31 mouse cellular contexts compared by ENCODE assay signal in genomic region chr10:24828136-24828535, GRCm38 (mm10). TPM values are rescaled to one million over a fixed set of nuclear protein-coding genes. Genes with fewer than 3 reads are reported as not detected.
DNase-seq lines count a peak whose midpoint lies in the region; ATAC-seq and TF ChIP-seq lines count a peak whose summit lies in the region.
"Had no signal": no experiment of that assay in that cellular context is flagged by ENCODE, and none has a peak within 500 bp of the region (broad histone marks: within the 10 kb centered on the region; RNA-seq: fewer than 3 reads in every experiment).

No protein-coding gene starts in this region.

- H3K9me3 ChIP-seq in intestine, embryonic 16.5 days (ENCODE audit: control insufficient read depth, low read length): no peaks in the 10 kb centered on the region
- no peaks in the 10 kb centered on the region for H3K9me3 ChIP-seq in intestine, embryonic 15.5 days
- no peaks in the 10 kb centered on the region for H3K9me3 ChIP-seq in liver, embryonic 12.5 days (replicated peaks)
- H3K9me3 ChIP-seq in liver, postnatal 0 days (ENCODE audit: low read length): no peaks in the 10 kb centered on the region
- H3K9me3 ChIP-seq: embryonic facial prominence, embryonic 13.5 days; forebrain, embryonic 13.5 days; hindbrain, embryonic 13.5 days; limb, embryonic 13.5 days had no signal

- no peak overlapping the region for H3K4me3 ChIP-seq in intestine, embryonic 16.5 days (ENCODE audit: low read length)
- no peak overlapping the region for H3K4me3 ChIP-seq in intestine, embryonic 15.5 days (replicated peaks)
- no peak overlapping the region for H3K4me3 ChIP-seq in liver, embryonic 12.5 days
- H3K4me3 ChIP-seq in liver, postnatal 0 days (ENCODE audit: low read depth, low read length): no peak overlapping the region
- no peak overlapping the region for H3K4me3 ChIP-seq in gastrocnemius, adult 2 months
- H3K4me3 ChIP-seq: embryonic facial prominence, embryonic 13.5 days; forebrain, embryonic 13.5 days; hindbrain, embryonic 13.5 days; left cerebral cortex, adult 2 months; limb, embryonic 13.5 days had no signal

- H3K4me1 ChIP-seq in intestine, embryonic 16.5 days (ENCODE audit: control insufficient read depth, insufficient read depth, low read length): peaks cover 9% of the 10 kb centered on the region; the same call in 1 of the 2 replicates
- peaks cover 5% of the 10 kb centered on the region; the same call in 1 of the 2 replicates for H3K4me1 ChIP-seq in intestine, embryonic 15.5 days (replicated peaks)
- H3K4me1 ChIP-seq in liver, embryonic 12.5 days: peaks cover 69% of the 10 kb centered on the region
- peaks cover 5% of the 10 kb centered on the region; the same call in 1 of the 2 replicates for H3K4me1 ChIP-seq in liver, postnatal 0 days (ENCODE audit: insufficient read depth)
- H3K4me1 ChIP-seq: hindbrain, embryonic 13.5 days had no signal

- no peak for TF ChIP-seq CTCF in liver, postnatal 0 days (IDR thresholded peaks at IDR 0.05; ENCODE audit: low read depth)
- TF ChIP-seq CTCF in gastrocnemius, adult 2 months (IDR thresholded peaks at IDR 0.05): no peak

- intact Hi-C loops in gastrocnemius, adult 2 months (cut with DNase I): no loop called here

- no peak overlapping the region for H3K4me2 ChIP-seq in intestine, embryonic 16.5 days (ENCODE audit: low read depth, low read length)
- no peak overlapping the region for H3K4me2 ChIP-seq in intestine, embryonic 15.5 days (replicated peaks)
- peak overlapping the region; percentile 46 for H3K4me2 ChIP-seq in liver, embryonic 12.5 days
- no peak overlapping the region for H3K4me2 ChIP-seq in liver, postnatal 0 days (ENCODE audit: low read depth, low read length)
- H3K4me2 ChIP-seq: embryonic facial prominence, embryonic 13.5 days; forebrain, embryonic 13.5 days; heart, embryonic 11.5 days; hindbrain, embryonic 13.5 days; limb, embryonic 13.5 days had no signal

- H3K9ac ChIP-seq in intestine, embryonic 16.5 days (ENCODE audit: low read depth, low read length): no peak overlapping the region
- no peak overlapping the region for H3K9ac ChIP-seq in intestine, embryonic 15.5 days
- no peak overlapping the region for H3K9ac ChIP-seq in liver, embryonic 12.5 days
- no peak overlapping the region for H3K9ac ChIP-seq in liver, postnatal 0 days (replicated peaks)
- H3K9ac ChIP-seq: embryonic facial prominence, embryonic 13.5 days; forebrain, embryonic 13.5 days; hindbrain, embryonic 13.5 days; limb, embryonic 13.5 days had no signal

- H3K27me3 ChIP-seq in intestine, embryonic 16.5 days (replicated peaks; ENCODE audit: control insufficient read depth, insufficient read depth, low read length): no peaks in the 10 kb centered on the region
- no peaks in the 10 kb centered on the region for H3K27me3 ChIP-seq in intestine, embryonic 15.5 days (replicated peaks)
- H3K27me3 ChIP-seq in liver, embryonic 12.5 days (replicated peaks): no peaks in the 10 kb centered on the region
- H3K27me3 ChIP-seq in liver, postnatal 0 days (ENCODE audit: insufficient read depth, low read length): no peaks in the 10 kb centered on the region
- H3K27me3 ChIP-seq: CH12.LX; embryonic facial prominence, embryonic 13.5 days; forebrain, embryonic 13.5 days; hindbrain, embryonic 13.5 days; limb, embryonic 13.5 days had no signal

- WGBS in intestine, embryonic 16.5 days: 87% methylated on average over 4 of the region's 4 CpGs
- 90% methylated on average over 4 of the region's 4 CpGs for WGBS in intestine, embryonic 15.5 days
- WGBS in liver, embryonic 12.5 days (ENCODE audit: insufficient replicate concordance): 59% methylated on average over 4 of the region's 4 CpGs
- 74% methylated on average over 4 of the region's 4 CpGs for WGBS in liver, postnatal 0 days (ENCODE audit: insufficient replicate concordance)

- H3K36me3 ChIP-seq in intestine, embryonic 16.5 days (ENCODE audit: control insufficient read depth, insufficient read depth, low read length): no peaks in the 10 kb centered on the region
- H3K36me3 ChIP-seq in intestine, embryonic 15.5 days: no peaks in the 10 kb centered on the region
- H3K36me3 ChIP-seq in liver, embryonic 12.5 days: no peaks in the 10 kb centered on the region
- H3K36me3 ChIP-seq in liver, postnatal 0 days (replicated peaks; ENCODE audit: insufficient read depth, low read length): no peaks in the 10 kb centered on the region
- H3K36me3 ChIP-seq: embryonic facial prominence, embryonic 13.5 days; hindbrain, embryonic 13.5 days; limb, embryonic 13.5 days had no signal

- no peak for DNase-seq in liver, postnatal 0 days
- no peak for DNase-seq in thymus, postnatal 10 days (ENCODE audit: low spot score in 2 of 2)
- no peak for DNase-seq in gastrocnemius, adult 2 months
- DNase-seq: adrenal gland, postnatal 10 days; cerebellum, adult 18-20 months; cerebellum, postnatal 10 days; gastrocnemius, postnatal 14 days; heart, adult 18-20 months; heart, postnatal 36 days; kidney, adult 11 months; kidney, postnatal 14 days; lung, adult 2 months; lung, postnatal 10 days; midbrain, embryonic 14.5 days; retina, postnatal 1 day; right cerebral cortex, postnatal 14 days; thymus, postnatal 14 days had no signal

- H3K27ac ChIP-seq in intestine, embryonic 16.5 days (ENCODE audit: low read length): no peak overlapping the region
- H3K27ac ChIP-seq in intestine, embryonic 15.5 days: no peak overlapping the region
- H3K27ac ChIP-seq in liver, embryonic 12.5 days: peak overlapping the region; percentile 74
- no peak overlapping the region for H3K27ac ChIP-seq in liver, postnatal 0 days (ENCODE audit: low read depth)
- H3K27ac ChIP-seq in gastrocnemius, adult 2 months: no peak overlapping the region
- H3K27ac ChIP-seq: embryonic facial prominence, embryonic 13.5 days; forebrain, embryonic 13.5 days; hindbrain, embryonic 13.5 days; left cerebral cortex, adult 2 months; limb, embryonic 13.5 days; macrophage had no signal

- TF ChIP-seq EP300 in liver, postnatal 0 days (IDR thresholded peaks at IDR 0.05; ENCODE audit: low read depth): no peak

- 0 out of 2 replicates have a peak, but pooled peaks have one; percentile 23 for ATAC-seq in intestine, embryonic 16.5 days
- ATAC-seq in intestine, embryonic 15.5 days: no peak
- peak; percentile 84 for ATAC-seq in erythroblast, adult 5-6 weeks (replicated peaks; ENCODE audit: low FRiP score, poor library complexity, severe bottlenecking)
- peak; percentile 89 for ATAC-seq in liver, embryonic 12.5 days
- peak; percentile 66 for ATAC-seq in liver, postnatal 0 days
- ATAC-seq: activated CD4-positive, CD25-positive, alpha-beta regulatory T cell, adult 4 months; forebrain, embryonic 13.5 days had no signal

RNA-seq across cellular contexts. Expression of gene Enpp3, which starts 14.5 kb away (rescaled TPM):
- polyA plus RNA-seq in intestine, embryonic 16.5 days (2015; fragmentation: Nextera tagmentation; extraction: Ambion mirVana): 25.1 and 38.5 TPM in 2 replicates
- polyA plus RNA-seq in intestine, embryonic 15.5 days (2015; fragmentation: Nextera tagmentation; extraction: Ambion mirVana): 13.1 and 14.7 TPM in 2 replicates
- 2.1 TPM in 1 of 2 replicates, not detected in the other for total RNA-seq in erythroblast, adult 5-6 weeks (2015; ENCODE audit: low replicate concordance)
- total RNA-seq in erythroblast, adult 5-6 weeks (2017; ENCODE audit: low replicate concordance): 0.85 and 1.3 TPM in 2 replicates
- 1.3 and 2.1 TPM in 2 replicates for polyA plus RNA-seq in liver, embryonic 12.5 days (2016; fragmentation: Nextera tagmentation; extraction: Ambion mirVana)
- 4.9 and 5.2 TPM in 2 replicates for polyA plus RNA-seq in liver, postnatal 0 days (2015; fragmentation: Nextera tagmentation; extraction: Ambion mirVana)
- total RNA-seq in gastrocnemius, adult 2 months (2021): 1 to 10 TPM; 1.6 to 2.0 TPM
- total RNA-seq: monocyte, adult 5-6 weeks had no signal
- polyA plus RNA-seq: macrophage had no signal

RNA-seq across cellular contexts. Expression of gene Med23, which starts 41.6 kb away (rescaled TPM):
- polyA plus RNA-seq in intestine, embryonic 16.5 days (2015; fragmentation: Nextera tagmentation; extraction: Ambion mirVana): 14.6 and 15.7 TPM in 2 replicates
- polyA plus RNA-seq in intestine, embryonic 15.5 days (2015; fragmentation: Nextera tagmentation; extraction: Ambion mirVana): 16.1 and 16.3 TPM in 2 replicates
- 5.2 and 7.9 TPM in 2 replicates for total RNA-seq in erythroblast, adult 5-6 weeks (2015; ENCODE audit: low replicate concordance)
- total RNA-seq in erythroblast, adult 5-6 weeks (2017; ENCODE audit: low replicate concordance): 9.1 and 12.2 TPM in 2 replicates
- polyA plus RNA-seq in liver, embryonic 12.5 days (2016; fragmentation: Nextera tagmentation; extraction: Ambion mirVana): 11.3 and 11.6 TPM in 2 replicates
- 3.0 and 3.4 TPM in 2 replicates for polyA plus RNA-seq in liver, postnatal 0 days (2015; fragmentation: Nextera tagmentation; extraction: Ambion mirVana)
- 10 to 100 TPM in 1 of 2 experiments, 1 to 10 TPM in 1; 9.8 to 11.7 TPM for total RNA-seq in gastrocnemius, adult 2 months (2021)
